Mouse (Mus musculus): ENCODE data around the gene Misp. TPM values are rescaled to one million over a fixed set of nuclear protein-coding genes. Genes with fewer than 3 reads are reported as not detected.

Gene Misp
- polyA plus RNA-seq, 1 experiment from 2014 or later: 27.6 TPM

DNA sequence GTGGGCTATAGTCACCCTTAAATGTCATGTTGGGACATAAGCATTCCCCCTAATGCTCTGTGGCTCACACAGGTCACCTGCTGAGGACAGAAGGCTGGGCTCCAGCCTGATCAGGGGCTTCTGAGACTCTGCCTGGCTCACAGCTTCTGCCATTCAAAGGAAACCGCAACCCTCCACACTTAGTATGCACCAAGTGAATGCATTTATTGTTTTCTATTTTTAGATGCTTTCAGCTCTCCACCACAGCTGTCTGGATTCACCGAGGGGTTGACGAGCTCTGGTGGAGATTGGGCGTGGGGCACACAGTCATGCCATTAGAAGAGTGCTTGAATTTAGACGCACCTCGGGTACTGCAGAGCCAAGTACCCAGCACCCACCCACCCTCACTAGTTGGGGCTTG lies 52.5 kb downstream of the Misp start:
- no peak for ATAC-seq (ENCODE audit: insufficient number of reproducible peaks, insufficient read depth, low FRiP score, low read depth)
- Histone ChIP-seq H3K4me3 (ENCODE audit: low read depth, low read length) (peak overlapping the region; percentile 76), H3K27ac (ENCODE audit: low read length) (no peak overlapping the region), H3K36me3 (ENCODE audit: control insufficient read depth, insufficient read depth, low read length) (no peaks in the 10 kb centered on the region), H3K9ac (replicated peaks; ENCODE audit: low read depth, low read length) (peak overlapping the region; percentile 82), H3K9me3 (ENCODE audit: control insufficient read depth, low read depth, low read length) (no peaks in the 10 kb centered on the region), H3K4me2 (replicated peaks; ENCODE audit: low read depth, low read length) (peak overlapping the region; percentile 92), H3K27me3 (ENCODE audit: control insufficient read depth, insufficient read depth, low read length) (no peaks in the 10 kb centered on the region), H3K4me1 (ENCODE audit: control insufficient read depth, insufficient read depth, low read length) (peaks cover 18% of the 10 kb centered on the region)
- 11% methylated on average over 6 of the region's 6 CpGs for WGBS

GRCm38 (mm10) chr10:79873715-79874289 lies 53.0 kb downstream of the Misp start:
- ATAC-seq (ENCODE audit: insufficient number of reproducible peaks, insufficient read depth, low FRiP score, low read depth): no peak
- Histone ChIP-seq H3K9ac (replicated peaks; ENCODE audit: low read depth, low read length) (peak overlapping the region; percentile 82), H3K4me1 (ENCODE audit: control insufficient read depth, insufficient read depth, low read length) (peaks cover 18% of the 10 kb centered on the region), H3K4me2 (replicated peaks; ENCODE audit: low read depth, low read length) (peak overlapping the region; percentile 92), H3K27me3 (ENCODE audit: control insufficient read depth, insufficient read depth, low read length) (no peaks in the 10 kb centered on the region), H3K27ac (ENCODE audit: low read length) (peak overlapping the region; percentile 58; the same call in 1 of the 2 replicates), H3K4me3 (ENCODE audit: low read depth, low read length) (peak overlapping the region; percentile 76), H3K9me3 (ENCODE audit: control insufficient read depth, low read depth, low read length) (no peaks in the 10 kb centered on the region), H3K36me3 (ENCODE audit: control insufficient read depth, insufficient read depth, low read length) (no peaks in the 10 kb centered on the region)
- 1% methylated on average over 26 of the region's 26 CpGs for WGBS

- Histone ChIP-seq H3K36me3 (ENCODE audit: control insufficient read depth, insufficient read depth, low read length) (no peaks in the 10 kb centered on the region), H3K4me1 (ENCODE audit: control insufficient read depth, insufficient read depth, low read length) (peaks cover 20% of the 10 kb centered on the region), H3K9ac (replicated peaks; ENCODE audit: low read depth, low read length) (peak within 1 kb of the TSS; percentile 82), H3K27ac (ENCODE audit: low read length) (peak within 1 kb of the TSS; percentile 58), H3K27me3 (ENCODE audit: control insufficient read depth, insufficient read depth, low read length) (no peaks in the 10 kb centered on the region), H3K9me3 (ENCODE audit: control insufficient read depth, low read depth, low read length) (no peaks in the 10 kb centered on the region), H3K4me3 (ENCODE audit: low read depth, low read length) (peak within 1 kb of the TSS; percentile 76), H3K4me2 (replicated peaks; ENCODE audit: low read depth, low read length) (peak within 1 kb of the TSS; percentile 92)
- WGBS: under 1% methylated on average over 40 of the region's 57 CpGs
- peak; percentile 77; the same call in 1 of the 2 replicates for ATAC-seq (ENCODE audit: insufficient number of reproducible peaks, insufficient read depth, low FRiP score, low read depth)
Measured at GRCm38 (mm10) chr10:79874290-79874862, 53.6 kb downstream of the Misp start, which contains the start of the genes Prtn3 and Plppr3. Gene Prtn3, plus strand, starts transcription at chr10:79874476. Gene Plppr3, minus strand, starts transcription at chr10:79874634.

- H3K36me3 ChIP-seq (ENCODE audit: control insufficient read depth, insufficient read depth, low read length): no peaks in the 10 kb centered on the region
- H3K27ac ChIP-seq (ENCODE audit: low read length): no peak overlapping the region
- no peak for ATAC-seq (ENCODE audit: insufficient number of reproducible peaks, insufficient read depth, low FRiP score, low read depth)
- no peaks in the 10 kb centered on the region for H3K27me3 ChIP-seq (ENCODE audit: control insufficient read depth, insufficient read depth, low read length)
- no peak overlapping the region for H3K4me2 ChIP-seq (replicated peaks; ENCODE audit: low read depth, low read length)
- H3K4me1 ChIP-seq (ENCODE audit: control insufficient read depth, insufficient read depth, low read length): peaks cover 31% of the 10 kb centered on the region
- no peaks in the 10 kb centered on the region for H3K9me3 ChIP-seq (ENCODE audit: control insufficient read depth, low read depth, low read length)
- 53% methylated on average over 1 of the region's 1 CpGs for WGBS
- H3K4me3 ChIP-seq (ENCODE audit: low read depth, low read length): no peak overlapping the region
- H3K9ac ChIP-seq (replicated peaks; ENCODE audit: low read depth, low read length): no peak overlapping the region
Measured at GRCm38 (mm10) chr10:79877174-79877573, 56.4 kb downstream of the Misp start.

- Histone ChIP-seq H3K27ac (ENCODE audit: low read length) (no peak overlapping the region), H3K4me3 (ENCODE audit: low read depth, low read length) (no peak overlapping the region), H3K36me3 (ENCODE audit: control insufficient read depth, insufficient read depth, low read length) (no peaks in the 10 kb centered on the region), H3K9ac (replicated peaks; ENCODE audit: low read depth, low read length) (no peak overlapping the region), H3K27me3 (ENCODE audit: control insufficient read depth, insufficient read depth, low read length) (no peaks in the 10 kb centered on the region), H3K4me2 (replicated peaks; ENCODE audit: low read depth, low read length) (no peak overlapping the region), H3K9me3 (ENCODE audit: control insufficient read depth, low read depth, low read length) (no peaks in the 10 kb centered on the region), H3K4me1 (ENCODE audit: control insufficient read depth, insufficient read depth, low read length) (peaks cover 36% of the 10 kb centered on the region)
- WGBS: 64% methylated on average over 12 of the region's 12 CpGs
- ATAC-seq (ENCODE audit: insufficient number of reproducible peaks, insufficient read depth, low FRiP score, low read depth): no peak
Measured at GRCm38 (mm10) chr10:79877757-79878156, 57.0 kb downstream of the Misp start.

GRCm38 (mm10) chr10:79879527-79879926 lies 58.7 kb downstream of the Misp start:
- H3K27ac ChIP-seq (ENCODE audit: low read length): no peak overlapping the region
- no peaks in the 10 kb centered on the region for H3K27me3 ChIP-seq (ENCODE audit: control insufficient read depth, insufficient read depth, low read length)
- no peaks in the 10 kb centered on the region for H3K36me3 ChIP-seq (ENCODE audit: control insufficient read depth, insufficient read depth, low read length)
- no peak for ATAC-seq (ENCODE audit: insufficient number of reproducible peaks, insufficient read depth, low FRiP score, low read depth)
- WGBS: 31% methylated on average over 3 of the region's 3 CpGs
- H3K4me3 ChIP-seq (ENCODE audit: low read depth, low read length): no peak overlapping the region
- no peak overlapping the region for H3K4me2 ChIP-seq (replicated peaks; ENCODE audit: low read depth, low read length)
- no peaks in the 10 kb centered on the region for H3K9me3 ChIP-seq (ENCODE audit: control insufficient read depth, low read depth, low read length)
- H3K4me1 ChIP-seq (ENCODE audit: control insufficient read depth, insufficient read depth, low read length): peaks cover 25% of the 10 kb centered on the region
- no peak overlapping the region for H3K9ac ChIP-seq (replicated peaks; ENCODE audit: low read depth, low read length)

Small RNA genes within 50 kb of the gene (microRNA-seq; reads per million reads assigned to microRNA genes)
- gene Mir6910: not detected

Other genes with a start within 250 kb of the Misp start
- not detected in 2 replicates for gene Theg, start 233.7 kb upstream of the Misp start, polyA plus RNA-seq (2014; fragmentation: Nextera tagmentation; extraction: Ambion mirVana)
- 0.04 and 0.13 TPM in 2 replicates for gene C2cd4c, start 207.0 kb upstream of the Misp start, polyA plus RNA-seq (2014; fragmentation: Nextera tagmentation; extraction: Ambion mirVana)
- gene Shc2, start 183.1 kb upstream of the Misp start, polyA plus RNA-seq (2014; fragmentation: Nextera tagmentation; extraction: Ambion mirVana): 7.1 and 7.7 TPM in 2 replicates
- gene Odf3l2, start 175.3 kb upstream of the Misp start, polyA plus RNA-seq (2014; fragmentation: Nextera tagmentation; extraction: Ambion mirVana): 0.20 TPM in 1 of 2 replicates, not detected in the other
- gene Madcam1, start 156.4 kb upstream of the Misp start, polyA plus RNA-seq (2014; fragmentation: Nextera tagmentation; extraction: Ambion mirVana): 29.7 and 30.0 TPM in 2 replicates
- gene Tpgs1, start 151.6 kb upstream of the Misp start, polyA plus RNA-seq (2014; fragmentation: Nextera tagmentation; extraction: Ambion mirVana): 64.5 and 64.8 TPM in 2 replicates
- 88.7 and 93.6 TPM in 2 replicates for gene Cdc34, start 138.8 kb upstream of the Misp start, polyA plus RNA-seq (2014; fragmentation: Nextera tagmentation; extraction: Ambion mirVana)
- 1.0 and 1.6 TPM in 2 replicates for gene Gzmm, start 132.0 kb upstream of the Misp start, polyA plus RNA-seq (2014; fragmentation: Nextera tagmentation; extraction: Ambion mirVana)
- gene Bsg, start 116.5 kb upstream of the Misp start, polyA plus RNA-seq (2014; fragmentation: Nextera tagmentation; extraction: Ambion mirVana): 871 and 937 TPM in 2 replicates
- gene Hcn2, start 104.4 kb upstream of the Misp start, polyA plus RNA-seq (2014; fragmentation: Nextera tagmentation; extraction: Ambion mirVana): 0.10 and 0.25 TPM in 2 replicates
- 26.3 and 31.8 TPM in 2 replicates for gene Polrmt, start 74.4 kb upstream of the Misp start, polyA plus RNA-seq (2014; fragmentation: Nextera tagmentation; extraction: Ambion mirVana)
- 0.29 and 0.39 TPM in 2 replicates for gene Fgf22, start 65.9 kb upstream of the Misp start, polyA plus RNA-seq (2014; fragmentation: Nextera tagmentation; extraction: Ambion mirVana)
- 72.1 and 77.3 TPM in 2 replicates for gene Rnf126, start 54.0 kb upstream of the Misp start, polyA plus RNA-seq (2014; fragmentation: Nextera tagmentation; extraction: Ambion mirVana)
- gene Fstl3, start 43.7 kb upstream of the Misp start, polyA plus RNA-seq (2014; fragmentation: Nextera tagmentation; extraction: Ambion mirVana): 8.7 and 9.0 TPM in 2 replicates
- gene Prss57, start 30.0 kb upstream of the Misp start, polyA plus RNA-seq (2014; fragmentation: Nextera tagmentation; extraction: Ambion mirVana): not detected in 2 replicates
- 67.0 and 78.0 TPM in 2 replicates for gene Palm, start 27.4 kb upstream of the Misp start, polyA plus RNA-seq (2014; fragmentation: Nextera tagmentation; extraction: Ambion mirVana)
- gene Ptbp1, start 33.4 kb downstream of the Misp start, polyA plus RNA-seq (2014; fragmentation: Nextera tagmentation; extraction: Ambion mirVana): 237 and 275 TPM in 2 replicates
- gene Prtn3, start 53.5 kb downstream of the Misp start, polyA plus RNA-seq (2014; fragmentation: Nextera tagmentation; extraction: Ambion mirVana): 2.9 and 5.6 TPM in 2 replicates
- gene Plppr3, start 53.6 kb downstream of the Misp start, polyA plus RNA-seq (2014; fragmentation: Nextera tagmentation; extraction: Ambion mirVana): 41.3 and 51.7 TPM in 2 replicates
- gene Elane, start 65.3 kb downstream of the Misp start, polyA plus RNA-seq (2014; fragmentation: Nextera tagmentation; extraction: Ambion mirVana): 0.88 and 3.3 TPM in 2 replicates
- not detected in 2 replicates for gene Cfd, start 69.9 kb downstream of the Misp start, polyA plus RNA-seq (2014; fragmentation: Nextera tagmentation; extraction: Ambion mirVana)
- 43.4 and 46.4 TPM in 2 replicates for gene Med16, start 87.9 kb downstream of the Misp start, polyA plus RNA-seq (2014; fragmentation: Nextera tagmentation; extraction: Ambion mirVana)
- 5.3 TPM in 1 of 2 replicates, not detected in the other for gene Gm26602, start 89.9 kb downstream of the Misp start, polyA plus RNA-seq (2014; fragmentation: Nextera tagmentation; extraction: Ambion mirVana)
- 0.81 and 1.0 TPM in 2 replicates for gene Kiss1r, start 96.0 kb downstream of the Misp start, polyA plus RNA-seq (2014; fragmentation: Nextera tagmentation; extraction: Ambion mirVana)
- 143 and 151 TPM in 2 replicates for gene R3hdm4, start 100.2 kb downstream of the Misp start, polyA plus RNA-seq (2014; fragmentation: Nextera tagmentation; extraction: Ambion mirVana)
- 12.7 and 14.0 TPM in 2 replicates for gene Arid3a, start 106.1 kb downstream of the Misp start, polyA plus RNA-seq (2014; fragmentation: Nextera tagmentation; extraction: Ambion mirVana)
- 97.2 and 107 TPM in 2 replicates for gene Wdr18, start 139.2 kb downstream of the Misp start, polyA plus RNA-seq (2014; fragmentation: Nextera tagmentation; extraction: Ambion mirVana)
- gene Grin3b, start 149.7 kb downstream of the Misp start, polyA plus RNA-seq (2014; fragmentation: Nextera tagmentation; extraction: Ambion mirVana): 0.32 and 0.36 TPM in 2 replicates
- 15.6 and 16.7 TPM in 2 replicates for gene Tmem259, start 163.3 kb downstream of the Misp start, polyA plus RNA-seq (2014; fragmentation: Nextera tagmentation; extraction: Ambion mirVana)
- gene Cnn2, start 167.6 kb downstream of the Misp start, polyA plus RNA-seq (2014; fragmentation: Nextera tagmentation; extraction: Ambion mirVana): 397 and 424 TPM in 2 replicates
- gene Abca7, start 175.5 kb downstream of the Misp start, polyA plus RNA-seq (2014; fragmentation: Nextera tagmentation; extraction: Ambion mirVana): 3.2 and 3.6 TPM in 2 replicates
- gene Arhgap45, start 195.7 kb downstream of the Misp start, polyA plus RNA-seq (2014; fragmentation: Nextera tagmentation; extraction: Ambion mirVana): 5.1 and 5.7 TPM in 2 replicates
- 220 TPM in 2 replicates for gene Polr2e, start 218.8 kb downstream of the Misp start, polyA plus RNA-seq (2014; fragmentation: Nextera tagmentation; extraction: Ambion mirVana)
- gene Gpx4, start 226.2 kb downstream of the Misp start, polyA plus RNA-seq (2014; fragmentation: Nextera tagmentation; extraction: Ambion mirVana): 434 and 466 TPM in 2 replicates

Data from stomach, embryonic 14.5 days (tissue).